Mouse (Mus musculus) forebrain, embryonic 12.5 days (tissue): ENCODE data around the gene Trip12. TPM values are rescaled to one million over a fixed set of nuclear protein-coding genes. Genes with fewer than 3 reads are reported as not detected.

Experiments
- ATAC-seq: fragments of 200-750 bp; cut with Nextera tagmentation; 2 replicates; pipeline ENCODE4 v1.8.0; 2017; ENCODE audit warnings: moderate TSS enrichment; ENCODE audit not compliant: low FRiP score
- H3K27ac ChIP-seq: fragments of 300-500 bp; sonication (generic); 2 replicates; pipeline ENCODE4 v1.5.1; 2016; ENCODE audit warnings: mild to moderate bottlenecking
- H3K27me3 ChIP-seq: fragments of 300-500 bp; sonication (generic); 2 replicates; pipeline ENCODE4 v1.6.1; 2016; ENCODE audit warnings: mild to moderate bottlenecking
- H3K36me3 ChIP-seq: fragments of 300-500 bp; sonication (generic); replicated peaks from 2 replicates; pipeline ENCODE4 v1.6.1; 2016; ENCODE audit warnings: mild to moderate bottlenecking
- H3K4me1 ChIP-seq: fragments of 300-500 bp; sonication (generic); 2 replicates; pipeline ENCODE4 v1.6.1; 2016
- H3K4me2 ChIP-seq: fragments of 300-500 bp; sonication (generic); 2 replicates; pipeline ENCODE4 v1.6.1; 2016; ENCODE audit warnings: mild to moderate bottlenecking, moderate library complexity
- H3K4me3 ChIP-seq: fragments of 300-500 bp; sonication (generic); replicated peaks from 2 replicates; pipeline ENCODE4 v1.5.1; 2016; ENCODE audit warnings: mild to moderate bottlenecking
- H3K9ac ChIP-seq: fragments of 300-500 bp; sonication (generic); 2 replicates; pipeline ENCODE4 v1.6.1; 2016; ENCODE audit warnings: mild to moderate bottlenecking
- H3K9me3 ChIP-seq: fragments of 300-500 bp; sonication (generic); 2 replicates; pipeline ENCODE4 v1.6.1; 2016
- WGBS: fragments of 180-500 bp; shearing (Covaris S2); methylation state at CpG from one replicate; pipeline ENCODE4 v1.1.7; 2016; 5-methylcytosine and 5-hydroxymethylcytosine counted together
- polyA plus RNA-seq: library from polyadenylated mRNA; unstranded; fragments of >200 nt; fragmentation: Nextera tagmentation; extraction: Ambion mirVana; gene quantifications from 2 replicates; pipeline ENCODE4 v1.2.1, GENCODE M21; 2016

Gene Trip12
- polyA plus RNA-seq, 1 experiment from 2014 or later: 108 TPM

DNA sequence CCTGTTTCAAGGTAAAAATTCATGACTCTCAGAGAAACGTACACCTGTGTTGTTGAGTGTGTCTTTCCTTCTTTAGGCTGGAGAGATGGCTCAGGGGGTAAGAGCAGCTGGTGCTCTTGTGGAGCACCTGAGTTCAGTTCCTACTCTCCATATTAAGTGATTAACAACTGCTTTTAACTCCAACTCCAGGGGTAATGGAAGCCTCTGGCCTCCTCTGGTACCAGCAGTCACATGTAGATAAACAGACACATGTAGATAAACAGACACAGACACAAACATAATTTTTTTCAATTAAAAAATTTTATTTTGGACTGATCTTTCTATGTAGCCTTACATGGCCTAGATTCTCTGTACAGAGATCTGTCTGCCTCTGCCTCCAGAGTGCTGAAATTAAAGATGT is 13.4 kb upstream of the Trip12 start:
- H3K27me3 ChIP-seq: no peaks in the 10 kb centered on the region
- H3K9me3 ChIP-seq: no peaks in the 10 kb centered on the region
- no peak overlapping the region for H3K27ac ChIP-seq
- H3K9ac ChIP-seq: no peak overlapping the region
- H3K4me3 ChIP-seq: no peak overlapping the region
- ATAC-seq: no peak
- peaks cover 2% of the 10 kb centered on the region; the same call in 1 of the 2 replicates for H3K4me1 ChIP-seq
- 90% methylated on average over 1 of the region's 1 CpGs for WGBS
- no peak overlapping the region for H3K4me2 ChIP-seq
- H3K36me3 ChIP-seq: peaks cover 1% of the 10 kb centered on the region; the same call in 1 of the 2 replicates

DNA sequence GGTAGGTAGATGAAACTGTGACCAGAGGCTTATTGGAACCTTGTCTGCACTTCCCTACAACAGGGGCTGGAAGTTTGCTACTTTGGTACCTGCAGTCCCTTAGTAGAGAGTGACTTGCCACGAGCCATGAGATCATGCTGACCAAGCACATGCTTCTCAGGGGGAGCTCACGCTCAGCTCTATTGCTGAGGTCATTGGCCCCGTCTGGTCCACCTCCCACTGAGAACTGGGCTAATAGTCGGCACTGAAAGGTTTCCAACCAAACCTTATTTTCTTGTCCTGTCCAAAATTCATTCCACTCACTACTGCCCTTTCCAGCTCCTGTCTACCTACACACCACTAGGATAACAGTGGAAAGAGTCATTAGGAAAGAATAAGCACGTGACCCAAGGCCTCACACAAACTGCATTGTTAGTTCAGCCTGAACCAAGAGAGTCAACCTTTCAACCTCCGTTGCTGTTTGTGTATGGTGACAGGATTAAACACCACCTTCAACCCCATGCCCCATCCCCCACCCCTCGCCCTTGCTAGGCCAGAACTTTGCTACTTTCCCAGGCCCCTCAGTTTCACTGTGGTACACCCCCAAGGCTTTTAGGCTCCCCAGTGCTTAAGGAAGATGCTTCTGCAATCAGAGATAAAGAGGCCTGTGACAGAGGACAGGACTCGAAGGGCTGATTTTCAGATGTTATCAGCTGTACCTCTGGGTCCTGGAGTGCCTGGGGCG is 11.4 kb upstream of the Trip12 start:
- H3K27ac ChIP-seq: no peak overlapping the region
- no peak overlapping the region for H3K4me2 ChIP-seq
- 30% methylated on average over 9 of the region's 9 CpGs for WGBS
- H3K9ac ChIP-seq: no peak overlapping the region
- H3K4me1 ChIP-seq: peaks cover 2% of the 10 kb centered on the region; the same call in 1 of the 2 replicates
- no peak overlapping the region for H3K4me3 ChIP-seq
- H3K9me3 ChIP-seq: no peaks in the 10 kb centered on the region
- H3K27me3 ChIP-seq: no peaks in the 10 kb centered on the region
- ATAC-seq: no peak
- H3K36me3 ChIP-seq: peaks cover 7% of the 10 kb centered on the region; the same call in 1 of the 2 replicates

DNA sequence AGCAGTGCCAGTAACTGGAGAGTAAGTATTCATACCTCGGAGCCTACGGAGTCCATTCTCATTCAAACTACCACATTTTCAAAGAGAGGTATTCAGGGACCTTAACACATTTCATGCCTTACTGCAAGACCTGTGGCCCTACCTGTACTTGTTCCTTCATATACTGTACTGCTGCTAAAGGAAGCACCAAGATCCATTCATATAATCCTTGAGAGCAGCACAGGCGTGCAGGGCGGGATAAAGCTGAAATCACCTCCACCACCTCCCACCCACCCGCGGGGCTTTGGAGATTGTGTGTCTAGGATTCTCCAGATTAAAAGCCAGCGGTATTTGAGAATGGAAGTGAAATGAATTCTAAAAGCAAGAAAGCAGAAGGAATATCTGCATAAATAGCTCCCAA is 10.2 kb upstream of the Trip12 start:
- no peak for ATAC-seq
- Histone ChIP-seq H3K36me3 (peaks cover 7% of the 10 kb centered on the region), H3K27ac (no peak overlapping the region), H3K4me3 (no peak overlapping the region), H3K9me3 (no peaks in the 10 kb centered on the region), H3K4me2 (no peak overlapping the region), H3K9ac (no peak overlapping the region), H3K27me3 (no peaks in the 10 kb centered on the region), H3K4me1 (peaks cover 2% of the 10 kb centered on the region; the same call in 1 of the 2 replicates)
- 91% methylated on average over 7 of the region's 7 CpGs for WGBS

DNA sequence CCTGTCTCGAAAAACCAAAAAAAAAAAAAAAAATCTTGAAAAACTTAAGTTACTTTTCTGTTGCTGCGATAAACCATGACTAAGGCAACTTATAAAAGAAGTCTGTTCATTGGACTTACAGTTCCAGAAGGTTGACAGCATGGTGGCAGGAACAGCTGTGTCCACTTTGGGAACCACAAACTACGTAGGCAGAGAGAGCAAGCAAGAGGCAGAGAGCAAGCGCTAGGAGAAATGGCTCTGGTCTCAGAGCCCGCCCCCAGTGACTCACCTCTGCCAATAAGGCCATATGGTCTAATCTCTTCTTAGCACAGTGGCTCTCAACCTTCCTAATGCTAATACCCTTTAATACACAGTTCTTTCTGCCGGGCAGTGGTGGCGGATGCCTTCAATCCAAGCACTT is 9.5 kb upstream of the Trip12 start:
- 94% methylated on average over 7 of the region's 7 CpGs for WGBS
- no peak for ATAC-seq
- Histone ChIP-seq H3K36me3 (peaks cover 7% of the 10 kb centered on the region), H3K4me3 (no peak overlapping the region), H3K9me3 (no peaks in the 10 kb centered on the region), H3K27me3 (no peaks in the 10 kb centered on the region), H3K9ac (no peak overlapping the region), H3K27ac (no peak overlapping the region), H3K4me2 (no peak overlapping the region), H3K4me1 (peaks cover 2% of the 10 kb centered on the region; the same call in 1 of the 2 replicates)

DNA sequence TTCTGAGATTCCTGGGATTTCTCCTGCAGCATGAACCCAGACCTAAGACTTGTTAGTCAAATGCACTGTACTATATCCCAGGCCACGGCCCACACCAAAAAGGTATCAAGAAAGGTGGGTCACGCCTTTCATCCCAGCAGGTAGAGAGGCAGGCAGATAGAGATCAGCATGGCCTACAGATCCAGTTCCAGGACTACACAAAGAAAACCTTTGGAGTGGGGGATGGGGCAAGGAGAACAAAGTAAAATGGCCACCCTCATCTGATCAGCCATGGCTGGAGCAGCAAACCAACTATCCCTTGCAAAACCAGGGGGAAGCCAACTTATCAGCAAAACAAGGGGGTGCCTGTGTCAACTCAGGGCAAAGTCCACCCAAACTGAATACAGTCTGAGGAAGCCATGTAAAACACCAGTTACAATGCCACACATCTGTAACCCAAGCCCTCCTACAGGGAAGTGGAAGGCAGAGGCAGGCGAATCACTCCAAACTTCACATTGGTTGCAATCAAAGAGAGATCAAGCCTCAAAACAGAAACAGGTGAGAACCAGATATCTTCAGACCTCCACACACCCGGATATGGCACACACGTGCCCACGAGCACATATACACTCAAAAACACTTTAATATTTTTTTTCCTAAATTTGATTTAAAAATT is 8.6 kb upstream of the Trip12 start:
- no peak overlapping the region for H3K9ac ChIP-seq
- H3K27me3 ChIP-seq: no peaks in the 10 kb centered on the region
- ATAC-seq: no peak
- H3K36me3 ChIP-seq: peaks cover 7% of the 10 kb centered on the region
- no peaks in the 10 kb centered on the region for H3K9me3 ChIP-seq
- H3K4me1 ChIP-seq: peaks cover 2% of the 10 kb centered on the region; the same call in 1 of the 2 replicates
- no peak overlapping the region for H3K4me3 ChIP-seq
- 95% methylated on average over 6 of the region's 6 CpGs for WGBS
- H3K27ac ChIP-seq: no peak overlapping the region
- H3K4me2 ChIP-seq: no peak overlapping the region

DNA sequence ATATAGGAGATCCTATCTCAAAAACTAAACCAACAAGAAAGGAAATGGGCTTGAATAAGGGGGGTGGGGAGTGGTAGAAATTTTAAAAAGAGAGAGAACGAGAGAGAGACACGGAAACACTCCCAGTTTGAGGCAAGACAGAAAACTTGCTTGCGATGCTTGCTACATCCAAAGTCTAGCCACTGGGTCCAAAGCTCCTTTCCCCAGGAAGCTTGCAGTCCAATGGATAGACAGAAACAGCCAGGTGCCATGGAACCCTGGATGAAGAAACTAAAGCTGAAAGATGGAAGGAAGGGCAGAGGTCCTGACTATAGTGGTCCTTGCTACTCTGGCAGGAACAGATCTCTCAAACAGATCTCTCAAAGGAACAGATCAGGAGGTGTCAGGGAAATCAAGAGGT is 8.0 kb upstream of the Trip12 start:
- Histone ChIP-seq H3K4me1 (peaks cover 2% of the 10 kb centered on the region; the same call in 1 of the 2 replicates), H3K27me3 (no peaks in the 10 kb centered on the region), H3K9ac (no peak overlapping the region), H3K4me3 (no peak overlapping the region), H3K9me3 (no peaks in the 10 kb centered on the region), H3K4me2 (no peak overlapping the region), H3K36me3 (peaks cover 7% of the 10 kb centered on the region), H3K27ac (no peak overlapping the region)
- 94% methylated on average over 3 of the region's 3 CpGs for WGBS
- no peak for ATAC-seq

DNA sequence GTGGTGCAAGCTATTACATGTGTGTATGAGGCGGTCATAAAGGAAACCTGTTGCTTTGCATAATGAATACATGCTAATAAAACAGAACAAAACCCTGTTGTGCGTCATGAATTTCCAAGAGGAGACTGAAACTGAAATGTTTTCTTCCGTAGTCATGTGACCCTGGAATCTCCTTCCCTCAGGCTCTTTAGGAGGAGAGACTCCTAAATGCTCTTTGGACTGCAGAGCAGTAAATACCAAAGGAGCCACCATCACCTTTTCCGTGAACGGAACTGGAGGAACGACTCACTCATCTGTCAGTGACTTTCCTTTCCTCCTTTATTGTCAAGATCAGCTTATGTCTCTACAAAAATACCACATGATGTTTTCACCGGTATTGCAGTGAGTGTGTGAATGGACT is 7.4 kb upstream of the Trip12 start:
- Histone ChIP-seq H3K4me1 (peaks cover 2% of the 10 kb centered on the region; the same call in 1 of the 2 replicates), H3K9me3 (no peaks in the 10 kb centered on the region), H3K27me3 (no peaks in the 10 kb centered on the region), H3K4me3 (no peak overlapping the region), H3K27ac (no peak overlapping the region), H3K4me2 (no peak overlapping the region), H3K36me3 (peaks cover 7% of the 10 kb centered on the region), H3K9ac (no peak overlapping the region)
- 92% methylated on average over 7 of the region's 7 CpGs for WGBS
- no peak for ATAC-seq

DNA sequence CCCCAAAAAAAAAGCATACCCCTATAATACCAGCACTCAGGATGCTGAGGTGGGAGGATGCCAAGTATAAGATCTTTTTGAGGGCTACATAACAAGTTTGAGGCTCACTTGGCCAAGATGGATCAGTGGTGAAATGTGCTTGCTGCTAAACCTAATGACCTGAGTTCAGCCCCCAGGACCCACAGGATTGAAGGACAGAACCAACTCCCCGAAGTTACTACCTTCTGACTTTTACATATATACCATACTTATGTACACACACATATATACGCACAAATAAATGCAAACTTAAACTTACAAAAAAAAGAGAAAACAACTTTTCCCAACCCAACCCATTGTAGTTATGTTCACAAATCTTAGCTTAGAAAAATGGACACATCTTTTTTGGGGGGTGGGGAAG is 3.0 kb upstream of the Trip12 start:
- no peak overlapping the region for H3K27ac ChIP-seq

DNA sequence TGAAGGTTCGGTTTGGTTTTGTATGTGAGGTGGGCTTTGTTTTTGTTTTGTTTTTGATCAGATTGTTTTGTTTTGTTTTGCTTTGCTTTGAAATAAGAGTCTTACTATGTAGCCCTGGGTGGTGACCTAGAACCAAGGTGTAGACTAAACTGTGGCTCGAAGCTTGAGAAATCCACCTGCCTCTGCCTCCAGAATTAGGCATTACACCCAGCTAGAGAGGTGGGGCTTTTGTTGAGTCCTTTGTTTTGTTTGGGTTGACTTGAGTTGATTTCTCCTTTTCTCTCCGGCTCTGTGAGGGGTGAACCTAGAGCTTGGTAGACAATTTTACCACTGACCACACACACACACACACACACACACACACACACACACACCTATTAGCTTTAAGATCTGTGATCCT is 745 bp upstream of the Trip12 start:
- ATAC-seq: no peak
- Histone ChIP-seq H3K9me3 (no peaks in the 10 kb centered on the region), H3K4me1 (peaks cover 21% of the 10 kb centered on the region), H3K4me2 (peak overlapping the region; percentile 72), H3K36me3 (no peaks in the 10 kb centered on the region), H3K4me3 (peak overlapping the region; percentile 98), H3K27ac (peak overlapping the region; percentile 98; the same call in 1 of the 2 replicates), H3K27me3 (no peaks in the 10 kb centered on the region), H3K9ac (no peak overlapping the region; the same call in 1 of the 2 replicates)
- WGBS: 63% methylated on average over 3 of the region's 3 CpGs

More for the DNA sequence above, 3.0 kb upstream of the Trip12 start:
- WGBS: 85% methylated on average over 2 of the region's 2 CpGs
- peaks cover 7% of the 10 kb centered on the region for H3K4me1 ChIP-seq
- H3K27me3 ChIP-seq: no peaks in the 10 kb centered on the region
- H3K4me3 ChIP-seq: no peak overlapping the region
- H3K4me2 ChIP-seq: no peak overlapping the region
- peaks cover 2% of the 10 kb centered on the region for H3K36me3 ChIP-seq
- ATAC-seq: no peak
- no peaks in the 10 kb centered on the region for H3K9me3 ChIP-seq
- no peak overlapping the region for H3K9ac ChIP-seq

DNA sequence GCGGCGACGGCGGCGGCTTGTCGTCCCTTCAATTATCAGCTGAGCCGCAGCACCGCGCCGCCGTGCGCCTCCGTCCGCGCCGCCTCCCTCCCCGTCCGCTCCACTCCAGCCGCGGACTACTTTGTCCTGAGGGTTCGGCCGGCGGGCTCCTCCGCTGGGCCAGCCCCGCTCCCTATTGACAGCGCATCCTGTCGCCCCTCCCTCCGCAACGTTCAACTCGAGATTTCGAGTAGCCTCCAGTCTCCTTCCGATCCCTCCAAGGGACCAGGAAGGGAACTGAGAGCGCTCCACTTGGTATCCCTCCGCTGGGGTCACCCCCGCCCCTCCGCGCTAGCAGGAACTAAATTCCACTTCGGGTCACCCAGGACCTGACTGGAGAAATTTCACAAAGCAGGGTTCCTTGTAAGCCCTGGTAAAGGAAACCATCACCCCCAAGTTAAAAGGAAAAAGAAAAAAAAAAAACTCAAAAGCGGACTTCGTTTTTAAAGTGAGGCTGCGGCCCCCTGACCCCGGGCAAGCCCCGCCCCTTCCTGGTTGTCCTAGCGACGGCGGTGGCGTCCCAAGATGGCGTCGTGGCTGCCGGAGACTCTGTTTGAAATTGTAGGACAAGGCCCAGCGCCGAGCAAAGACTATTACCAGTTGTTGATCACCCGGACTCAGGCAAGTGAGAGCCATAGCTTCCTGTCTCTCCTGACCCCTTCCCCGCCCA is 853 bp downstream of the Trip12 start, which contains the start of gene Fbxo36:
Fbxo36 (plus strand) TSS at position 533 of the 709 bp plus-strand sequence.
- ATAC-seq: peak; percentile 91
- Histone ChIP-seq H3K4me1 (peaks cover 21% of the 10 kb centered on the region), H3K36me3 (0 out of 2 replicates have a peak, but pooled peaks cover under 1% of the 10 kb centered on the region), H3K9me3 (no peaks in the 10 kb centered on the region), H3K4me3 (peak within 1 kb of the TSS; percentile 98), H3K27me3 (no peaks in the 10 kb centered on the region), H3K27ac (peak within 1 kb of the TSS; percentile 98), H3K4me2 (peak within 1 kb of the TSS; percentile 72), H3K9ac (peak within 1 kb of the TSS; percentile 98)
- under 1% methylated on average over 40 of the region's 54 CpGs for WGBS

DNA sequence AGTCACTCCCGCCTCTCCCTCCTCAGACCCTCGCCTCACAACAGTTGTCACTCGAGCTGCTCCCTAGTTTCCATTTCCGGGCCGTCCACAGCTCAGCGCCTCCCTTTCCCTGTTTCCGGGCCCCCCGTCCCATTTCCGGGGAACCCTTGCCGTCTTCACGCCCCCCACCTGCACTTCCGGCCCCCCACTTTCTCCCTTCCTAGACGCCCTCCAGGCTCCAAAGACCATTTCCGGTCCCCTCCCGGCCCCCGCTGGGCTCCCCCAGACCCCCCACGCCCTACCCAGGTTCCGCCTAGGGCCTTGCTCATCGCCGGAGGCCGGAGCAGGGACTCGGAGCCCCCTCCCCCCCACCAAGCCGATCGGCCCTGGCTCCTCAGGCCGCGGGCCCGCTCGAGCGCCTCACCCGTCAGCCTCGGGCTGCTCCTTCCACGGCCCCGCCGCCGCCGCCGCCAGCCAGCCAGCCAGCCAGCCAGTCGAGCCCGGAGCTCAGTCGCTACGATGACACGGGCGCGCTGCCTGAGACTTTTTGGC is 1.6 kb downstream of the Trip12 start:
- H3K27me3 ChIP-seq: no peaks in the 10 kb centered on the region
- peaks cover 21% of the 10 kb centered on the region for H3K4me1 ChIP-seq
- peak overlapping the region; percentile 98 for H3K9ac ChIP-seq
- peak; percentile 67 for ATAC-seq
- under 1% methylated on average over 42 of the region's 44 CpGs for WGBS
- peaks cover 5% of the 10 kb centered on the region; the same call in 1 of the 2 replicates for H3K36me3 ChIP-seq
- H3K4me2 ChIP-seq: peak overlapping the region; percentile 72
- H3K27ac ChIP-seq: peak overlapping the region; percentile 98
- no peaks in the 10 kb centered on the region for H3K9me3 ChIP-seq
- peak overlapping the region; percentile 98 for H3K4me3 ChIP-seq

DNA sequence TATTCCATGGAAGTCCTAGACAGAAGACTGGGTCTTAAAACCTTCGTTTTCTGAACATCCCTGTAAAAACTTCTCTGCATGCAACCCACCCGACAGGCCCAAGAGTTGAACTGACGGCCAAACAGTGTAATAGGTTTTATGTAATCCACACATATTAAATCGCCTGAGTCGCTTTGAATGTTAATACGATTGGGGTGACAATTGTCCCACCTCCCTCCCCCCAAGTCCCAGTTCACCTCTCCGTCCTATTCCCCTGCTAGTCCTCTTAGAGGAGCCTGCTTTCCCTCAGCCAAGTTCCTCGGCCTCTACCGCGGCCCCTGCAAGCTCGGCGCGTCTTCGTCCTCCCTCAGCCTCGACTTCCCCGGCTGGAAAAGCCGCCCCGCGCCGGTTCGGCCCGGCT is 2.2 kb downstream of the Trip12 start:
- peak; percentile 2; the same call in 1 of the 2 replicates for ATAC-seq

More for the DNA sequence above, 2.2 kb downstream of the Trip12 start:
- H3K4me1 ChIP-seq: peaks cover 21% of the 10 kb centered on the region
- peak overlapping the region; percentile 72 for H3K4me2 ChIP-seq
- H3K4me3 ChIP-seq: peak overlapping the region; percentile 98
- H3K27me3 ChIP-seq: no peaks in the 10 kb centered on the region
- peak overlapping the region; percentile 98 for H3K27ac ChIP-seq
- H3K36me3 ChIP-seq: peaks cover 10% of the 10 kb centered on the region
- WGBS: under 1% methylated on average over 22 of the region's 22 CpGs
- no peaks in the 10 kb centered on the region for H3K9me3 ChIP-seq
- H3K9ac ChIP-seq: peak overlapping the region; percentile 98
